Mouse (Mus musculus) spleen, embryonic (tissue): Measurements from ENCODE around the gene Btbd1.

ENCODE experiments used
- CTCF ChIA-PET: fragments of 350-600 bp; sonication (Branson Sonifier 250); formaldehyde crosslinking; loops from one replicate; lab custom pipeline; 2022; lab: Charles Lee

Gene Btbd1

DNA sequence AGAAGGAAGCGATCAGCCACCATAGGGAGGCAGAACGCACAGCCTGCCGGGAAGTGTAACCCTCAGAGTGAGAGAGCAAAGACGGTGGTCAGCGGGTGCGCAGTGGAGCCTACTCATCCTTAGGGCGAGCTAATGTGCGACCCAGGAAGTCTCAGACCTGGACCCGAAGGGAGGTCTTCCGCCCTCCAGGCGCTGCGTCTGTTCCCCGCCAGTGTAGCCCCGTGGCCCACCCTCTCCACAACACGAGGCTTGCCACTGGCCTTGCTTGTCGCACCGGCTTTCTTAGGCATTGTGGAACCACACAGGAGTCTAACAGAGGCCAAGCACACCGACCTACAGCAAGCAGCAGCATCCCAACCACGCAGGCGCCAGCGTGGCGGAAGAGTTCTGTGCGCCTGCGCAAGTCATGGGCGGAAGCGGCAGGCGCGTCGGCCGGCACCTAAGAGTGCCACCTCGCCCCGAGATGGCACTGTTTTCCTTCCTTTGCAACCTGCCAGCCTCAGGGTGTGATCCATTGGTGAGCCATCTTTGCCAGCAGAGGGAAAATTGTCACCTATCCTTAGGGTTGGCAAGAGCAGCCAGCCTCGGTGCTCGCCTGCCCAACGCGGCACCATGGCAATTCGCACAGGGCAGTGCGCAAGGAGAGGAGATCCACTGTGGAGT lies 40.0 kb downstream of the Btbd1 start, which contains the start of gene 3110040N11Rik:
Gene 3110040N11Rik (minus strand): TSS at position 384 of the 663 bp plus-strand sequence.
- CTCF ChIA-PET, result no interaction called here

- CTCF ChIA-PET, result interaction anchor here (0.5 kb wide), 1 partner anchor 220 kb away, joined by 14 read pairs; no protein-coding TSS in a partner anchor
Measured at GRCm38 (mm10) chr7:81788536-81788935, 40.7 kb downstream of the Btbd1 start.

- CTCF ChIA-PET, result no interaction called here
Measured at GRCm38 (mm10) chr7:81777667-81778218, 51.5 kb downstream of the Btbd1 start.

- CTCF ChIA-PET, result interaction anchor here (0.8 kb wide), 1 partner anchor 55 kb away, joined by 6 read pairs; no protein-coding TSS in a partner anchor
Measured at GRCm38 (mm10) chr7:81775325-81775724, 53.9 kb downstream of the Btbd1 start.

GRCm38 (mm10) chr7:81772786-81773539 lies 56.3 kb downstream of the Btbd1 start:
- CTCF ChIA-PET, result no interaction called here

- CTCF ChIA-PET, result no interaction called here
Measured at GRCm38 (mm10) chr7:81763110-81763845, 66.0 kb downstream of the Btbd1 start.

DNA sequence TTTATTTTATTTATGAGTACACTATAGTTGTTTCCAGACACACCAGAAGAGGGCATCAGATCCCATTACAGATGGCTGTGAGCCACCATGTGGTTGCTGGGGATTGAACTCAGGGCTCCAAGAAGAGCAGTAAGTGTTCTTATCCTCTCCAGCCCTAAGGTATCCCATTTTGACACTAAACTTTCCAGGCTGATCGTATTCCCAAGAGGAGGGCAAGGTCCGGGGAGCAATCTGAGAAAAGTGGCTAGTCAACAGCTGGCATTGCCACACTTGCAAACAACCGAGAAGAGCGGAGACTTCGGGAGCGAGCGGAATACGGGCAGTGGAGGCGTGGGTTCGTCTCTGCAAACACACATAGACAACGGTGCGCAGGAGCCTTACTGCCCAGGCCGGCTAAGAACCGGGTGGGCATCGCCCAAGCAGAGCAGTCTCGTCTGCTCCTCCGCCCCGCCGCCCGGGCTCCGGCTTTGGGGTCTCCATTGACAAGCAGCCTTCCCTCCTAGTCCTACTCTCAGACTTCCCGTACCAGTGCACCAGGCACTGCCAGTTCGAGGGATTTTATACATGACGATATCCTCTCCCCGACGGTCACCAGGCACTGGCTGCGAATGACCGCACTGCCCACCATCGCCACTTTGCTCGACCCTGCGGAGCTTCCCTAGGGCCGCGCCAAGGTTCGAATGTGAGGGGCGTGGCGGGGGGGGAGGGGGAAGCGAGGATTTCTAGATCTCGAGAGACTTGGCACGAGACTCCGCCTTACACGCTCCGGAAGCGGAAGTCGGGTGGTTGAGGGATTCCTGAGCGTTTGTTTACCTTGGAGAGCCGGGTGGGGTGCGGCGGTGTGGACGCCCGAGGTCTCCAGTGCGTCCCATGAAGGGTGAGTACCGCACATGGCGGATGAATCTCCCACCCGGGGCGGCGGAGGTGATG lies 66.8 kb downstream of the Btbd1 start, which contains the start of gene Ramac:
Gene Ramac (plus strand): TSS at position 746 of the 930 bp plus-strand sequence.
- CTCF ChIA-PET, result no interaction called here

GRCm38 (mm10) chr7:81747956-81748355 lies 81.3 kb downstream of the Btbd1 start:
- CTCF ChIA-PET, result interaction anchor here (0.5 kb wide), 1 partner anchor 128 kb away, joined by 5 read pairs; no protein-coding TSS in a partner anchor

DNA sequence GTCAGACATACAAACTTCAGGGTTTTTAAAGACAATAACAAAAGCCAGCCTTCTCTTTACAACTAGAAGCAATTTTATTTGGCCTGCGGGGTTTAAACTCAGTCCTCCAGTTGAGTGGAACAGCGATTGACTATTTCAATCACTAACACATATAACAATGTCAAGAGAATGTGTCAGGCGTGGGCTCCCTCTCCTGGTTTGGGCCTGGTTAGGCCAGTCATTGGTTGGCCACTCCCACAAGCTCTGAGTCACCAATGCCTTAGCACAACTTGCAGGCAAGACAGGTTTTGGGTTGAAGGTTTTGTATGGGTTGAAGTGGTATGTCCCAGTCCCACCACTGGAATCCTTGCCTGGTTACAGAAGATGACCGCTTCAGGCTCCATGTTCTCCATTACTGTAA lies 85.1 kb downstream of the Btbd1 start:
- CTCF ChIA-PET, result no interaction called here
